Mouse (Mus musculus) forebrain, embryonic 14.5 days (tissue): ENCODE measurements around the gene Mettl23. TPM values are rescaled to one million over a fixed set of nuclear protein-coding genes. Genes with fewer than 3 reads are reported as not detected.
"Not testable (repeated sequence)": the region's sequence is repeated elsewhere in the genome, so short reads cannot be mapped to it uniquely, and the experiment has no call there.

Experiments
- ATAC-seq: fragments of 200-750 bp; cut with Nextera tagmentation; 2 replicates; pipeline ENCODE4 v1.8.0; 2017; ENCODE audit warnings: mild to moderate bottlenecking, moderate library complexity
- DNase-seq: peaks from one replicate; pipeline ENCODE4 v3.0.0-alpha.2; 2015; ENCODE audit warnings: low spot score
- H3K27ac ChIP-seq: fragments of 300-500 bp; sonication (generic); 2 replicates; pipeline ENCODE4 v1.5.1; 2014; ENCODE audit warnings: low read depth, mild to moderate bottlenecking, control low read depth, low read length, moderate library complexity
- H3K27me3 ChIP-seq: fragments of 300-500 bp; sonication (generic); replicated peaks from 2 replicates; pipeline ENCODE4 v1.6.1; 2014; ENCODE audit warnings: low read length, control low read depth, mixed read lengths; ENCODE audit not compliant: control insufficient read depth, insufficient read depth
- H3K36me3 ChIP-seq: fragments of 300-500 bp; sonication (generic); 2 replicates; pipeline ENCODE4 v1.6.1; 2014; ENCODE audit warnings: low read length, control low read depth; ENCODE audit not compliant: control insufficient read depth, insufficient read depth
- H3K4me1 ChIP-seq: fragments of 300-500 bp; sonication (generic); 2 replicates; pipeline ENCODE4 v1.6.1; 2014; ENCODE audit warnings: antibody characterized with exemption, low read length, control low read depth; ENCODE audit not compliant: control insufficient read depth, insufficient read depth
- H3K4me2 ChIP-seq: fragments of 300-500 bp; sonication (generic); 2 replicates; pipeline ENCODE4 v1.6.1; 2014; ENCODE audit warnings: mild to moderate bottlenecking, control low read depth, low read length
- H3K4me3 ChIP-seq: fragments of 300-500 bp; sonication (generic); 2 replicates; pipeline ENCODE4 v1.5.1; 2014; ENCODE audit warnings: low read depth, low read length, control low read depth
- H3K9ac ChIP-seq: fragments of 300-500 bp; sonication (generic); 2 replicates; pipeline ENCODE4 v1.6.1; 2014; ENCODE audit warnings: mild to moderate bottlenecking, low read length, control low read depth, moderate library complexity
- H3K9me3 ChIP-seq: fragments of 300-500 bp; sonication (generic); replicated peaks from 2 replicates; pipeline ENCODE4 v1.6.1; 2016; ENCODE audit warnings: low read length, control low read depth, mixed read lengths; ENCODE audit not compliant: control insufficient read depth
- WGBS: fragments of 180-500 bp; shearing (Covaris S2); extraction: QIAGEN DNeasy Blood & Tissue Kit; methylation state at CpG from one replicate; pipeline ENCODE4 v1.1.7; 2014; 5-methylcytosine and 5-hydroxymethylcytosine counted together
- polyA plus RNA-seq: library from polyadenylated mRNA; unstranded; fragments of >200 nt; fragmentation: Nextera tagmentation; extraction: Ambion mirVana; gene quantifications from 2 replicates; pipeline ENCODE4 v1.2.1, GENCODE M21; 2014

The Mettl23 gene
- polyA plus RNA-seq, 1 experiment from 2014 or later = 100 TPM

DNA sequence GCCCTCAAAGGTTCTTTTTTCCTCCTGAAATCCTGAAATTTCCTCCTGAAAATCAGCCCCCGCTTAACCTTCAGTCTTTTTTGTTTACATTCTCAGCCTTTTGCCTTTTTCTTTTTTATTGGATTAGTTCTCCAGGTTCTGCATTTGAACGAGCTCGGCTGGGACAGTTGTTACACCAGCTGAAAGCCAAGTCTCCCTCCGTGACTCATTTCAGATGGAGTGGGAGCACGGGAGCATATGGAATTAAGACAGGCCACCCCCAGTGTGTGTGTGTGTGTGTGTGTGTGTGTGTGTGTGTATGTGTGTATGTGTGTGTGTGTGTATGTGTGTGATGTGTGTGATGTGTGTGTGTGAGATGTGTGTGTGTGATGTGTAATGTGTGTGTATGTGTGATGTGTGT is 38.4 kb downstream of the Mettl23 start:
- H3K4me3 ChIP-seq = no peak overlapping the region
- DNase-seq = no peak
- H3K36me3 ChIP-seq = no peaks in the 10 kb centered on the region
- H3K27ac ChIP-seq = no peak overlapping the region
- H3K9me3 ChIP-seq = no peaks in the 10 kb centered on the region
- ATAC-seq = no peak
- no peak overlapping the region for H3K9ac ChIP-seq
- 53% methylated on average over 5 of the region's 5 CpGs for WGBS
- no peaks in the 10 kb centered on the region for H3K27me3 ChIP-seq
- H3K4me2 ChIP-seq = no peak overlapping the region
- H3K4me1 ChIP-seq = no peaks in the 10 kb centered on the region

DNA sequence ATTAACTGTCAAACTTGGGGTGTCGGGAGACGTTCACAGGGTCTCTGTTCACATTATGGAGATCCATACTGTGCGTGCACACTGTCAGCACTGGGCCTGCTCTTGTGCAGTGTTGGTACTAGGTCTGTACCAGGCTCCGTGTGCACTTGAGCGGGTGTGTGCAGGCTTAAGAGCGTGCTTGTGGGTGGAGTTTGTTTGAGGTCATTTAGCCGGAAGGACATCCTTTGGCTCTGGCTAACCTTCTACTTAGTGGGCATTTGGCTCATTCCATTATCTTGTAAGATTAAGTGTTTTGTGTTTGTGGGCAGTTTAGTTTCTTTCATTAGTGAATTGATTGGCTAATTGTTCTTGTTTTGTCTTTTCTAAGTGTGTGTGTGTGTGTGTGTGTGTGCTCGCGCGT is 39.4 kb downstream of the Mettl23 start:
- no peaks in the 10 kb centered on the region for H3K27me3 ChIP-seq
- ATAC-seq (no peak), DNase-seq (no peak)
- no peaks in the 10 kb centered on the region for H3K4me1 ChIP-seq
- no peak overlapping the region for H3K4me3 ChIP-seq
- no peak overlapping the region for H3K9ac ChIP-seq
- no peaks in the 10 kb centered on the region for H3K9me3 ChIP-seq
- no peak overlapping the region for H3K27ac ChIP-seq
- 75% methylated on average over 10 of the region's 10 CpGs for WGBS
- H3K4me2 ChIP-seq = no peak overlapping the region
- H3K36me3 ChIP-seq = no peaks in the 10 kb centered on the region

DNA sequence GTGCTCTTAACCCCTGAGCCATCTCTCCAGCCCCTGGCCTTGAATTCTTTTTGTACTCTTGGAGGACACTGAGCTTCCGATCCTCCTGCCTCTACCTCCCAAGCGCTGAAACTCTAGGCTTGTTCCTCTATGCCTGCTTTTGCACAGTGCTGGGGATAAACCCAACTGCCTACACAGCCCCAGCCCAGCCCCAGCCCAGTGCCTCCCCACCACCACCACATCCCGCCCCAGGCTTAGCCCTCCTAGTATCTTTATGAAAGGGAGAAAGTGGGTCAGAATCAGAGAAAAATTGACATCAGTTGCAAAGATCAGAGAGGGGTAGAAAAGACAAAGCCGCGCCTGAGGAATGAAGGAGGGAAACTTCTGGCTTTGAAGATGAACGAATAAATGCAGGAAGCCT is 41.0 kb downstream of the Mettl23 start:
- WGBS = 90% methylated on average over 6 of the region's 6 CpGs
- ATAC-seq (no peak), DNase-seq (no peak)
- H3K27ac ChIP-seq = no peak overlapping the region
- H3K4me1 ChIP-seq = no peaks in the 10 kb centered on the region
- no peaks in the 10 kb centered on the region for H3K36me3 ChIP-seq
- H3K9me3 ChIP-seq = no peaks in the 10 kb centered on the region
- H3K9ac ChIP-seq = no peak overlapping the region
- H3K4me3 ChIP-seq = no peak overlapping the region
- H3K27me3 ChIP-seq = no peaks in the 10 kb centered on the region
- H3K4me2 ChIP-seq = no peak overlapping the region

DNA sequence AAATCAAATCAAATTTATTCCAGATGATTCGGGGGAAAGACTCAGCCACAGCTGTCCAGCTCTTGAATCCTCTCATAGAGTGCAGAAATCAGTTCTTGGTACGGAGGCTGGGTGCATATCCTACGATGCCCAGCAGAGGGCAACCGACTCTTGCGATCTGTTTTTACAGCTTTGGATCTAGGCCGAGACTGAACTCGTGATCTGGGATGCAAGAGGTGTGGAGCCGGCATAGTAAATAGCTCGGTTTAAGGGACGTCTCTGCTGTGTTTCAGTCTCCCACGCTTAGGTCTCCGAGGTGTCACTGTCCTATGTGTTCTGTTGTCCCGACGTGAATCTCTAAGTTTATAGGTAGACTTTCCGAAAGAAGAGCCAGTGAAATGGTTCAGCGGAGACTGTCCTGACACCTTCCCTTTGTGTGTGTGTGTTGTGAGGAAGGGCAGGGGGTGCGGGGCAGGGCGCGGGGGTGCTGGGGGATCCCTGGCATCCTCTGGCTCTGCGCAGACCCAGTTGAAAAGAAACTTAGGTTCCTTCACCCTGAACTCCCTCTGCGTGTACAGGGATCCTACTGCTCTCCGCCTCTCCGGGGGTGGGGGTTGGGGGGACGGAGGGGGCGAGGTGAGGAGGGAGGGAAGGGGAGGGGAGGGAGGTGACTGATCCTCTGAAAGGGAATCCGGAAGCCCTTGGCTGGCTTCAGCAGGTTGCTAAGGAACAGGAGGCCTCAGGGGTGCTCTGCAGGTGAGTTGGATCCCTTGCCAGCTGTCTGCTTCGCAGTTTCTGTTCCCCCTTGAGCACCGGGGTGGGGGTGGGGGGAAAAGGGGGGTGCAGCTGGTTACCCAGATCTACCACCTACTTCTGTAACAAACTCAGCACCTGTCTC is 42.4 kb downstream of the Mettl23 start:
- Histone ChIP-seq H3K4me2 (peak overlapping the region; percentile 47), H3K4me1 (no peaks in the 10 kb centered on the region), H3K9ac (peak overlapping the region; percentile 46), H3K27me3 (no peaks in the 10 kb centered on the region), H3K36me3 (no peaks in the 10 kb centered on the region), H3K27ac (no peak overlapping the region), H3K9me3 (no peaks in the 10 kb centered on the region), H3K4me3 (peak overlapping the region; percentile 12)
- DNase-seq (peak; percentile 93), ATAC-seq (peak; percentile 69)
- 4% methylated on average over 27 of the region's 28 CpGs for WGBS

DNA sequence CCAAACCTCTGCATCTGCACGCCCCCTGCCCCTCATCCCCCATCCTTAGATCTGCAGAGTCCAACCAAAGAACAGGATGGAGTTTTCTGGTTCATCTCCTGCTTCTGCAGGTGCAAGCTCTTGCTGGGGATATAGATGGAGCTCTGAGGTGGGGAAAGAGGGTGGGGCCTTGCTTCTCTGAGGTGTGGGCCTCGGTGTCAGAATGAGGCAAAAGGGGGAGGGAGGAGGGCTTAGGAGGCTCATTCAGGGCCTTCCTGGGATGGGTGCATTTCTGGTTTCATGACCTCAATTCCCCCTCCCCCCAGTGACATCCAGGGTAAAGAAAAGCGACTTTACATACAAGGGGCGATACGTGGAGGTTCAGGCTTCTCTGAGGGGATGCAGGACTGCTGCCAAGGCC is 44.1 kb downstream of the Mettl23 start:
- WGBS = 61% methylated on average over 5 of the region's 5 CpGs

DNA sequence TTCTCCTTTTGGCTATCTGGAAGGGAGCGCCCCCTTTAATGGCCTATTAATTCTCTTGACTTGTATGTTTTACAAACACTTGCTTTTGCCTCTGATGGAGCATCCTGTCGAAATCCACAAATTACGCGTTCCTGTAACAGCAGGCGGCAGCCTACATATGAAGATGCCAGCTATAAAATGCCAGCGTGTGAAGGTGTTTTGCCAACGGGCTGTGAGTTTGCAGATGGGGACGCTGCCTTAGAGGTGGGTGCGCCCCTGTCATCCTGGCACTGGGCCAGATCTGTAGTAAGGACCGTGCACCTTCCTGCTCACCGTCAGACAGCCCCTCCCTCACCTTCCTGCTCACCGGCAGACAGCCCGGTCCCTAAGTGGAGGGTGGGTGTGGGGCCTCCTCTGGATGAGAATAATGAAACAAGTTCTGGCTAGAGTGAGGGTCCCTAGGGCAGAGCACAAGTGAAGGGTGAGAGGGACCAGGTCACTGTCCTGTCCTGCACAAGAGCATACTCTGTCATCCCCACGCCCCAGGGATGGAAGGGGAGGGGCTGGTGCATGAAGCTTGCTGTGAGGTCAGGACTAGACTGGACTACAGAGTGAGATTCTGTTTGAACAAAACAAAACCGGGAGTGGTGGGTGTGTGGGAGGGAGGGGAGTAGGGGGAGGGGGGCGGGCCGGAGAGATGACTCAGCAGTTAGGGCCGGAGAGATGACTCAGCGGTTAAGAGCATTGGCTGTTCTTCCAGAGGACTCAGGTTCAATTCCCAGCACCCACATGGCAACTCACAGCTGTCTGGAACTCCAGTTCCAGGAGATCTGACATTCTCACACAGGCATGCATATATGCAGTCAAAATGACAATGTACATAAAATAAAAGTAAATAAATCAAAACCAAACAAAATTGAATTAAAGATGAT is 50.7 kb downstream of the Mettl23 start:
- H3K4me3 ChIP-seq = no peak overlapping the region
- no peak overlapping the region for H3K4me2 ChIP-seq
- ATAC-seq = no peak
- H3K27me3 ChIP-seq = no peaks in the 10 kb centered on the region
- H3K36me3 ChIP-seq = no peaks in the 10 kb centered on the region
- DNase-seq = peak; percentile 49
- no peaks in the 10 kb centered on the region for H3K4me1 ChIP-seq
- WGBS = 68% methylated on average over 19 of the region's 19 CpGs
- H3K27ac ChIP-seq = no peak overlapping the region
- no peaks in the 10 kb centered on the region for H3K9me3 ChIP-seq
- no peak overlapping the region for H3K9ac ChIP-seq

More for the DNA sequence above, 44.1 kb downstream of the Mettl23 start:
- Histone ChIP-seq H3K9me3 (no peaks in the 10 kb centered on the region), H3K4me3 (no peak overlapping the region), H3K36me3 (no peaks in the 10 kb centered on the region), H3K27me3 (no peaks in the 10 kb centered on the region), H3K4me1 (no peaks in the 10 kb centered on the region), H3K9ac (no peak overlapping the region), H3K4me2 (no peak overlapping the region), H3K27ac (no peak overlapping the region)
- no peak for ATAC-seq
- DNase-seq = no peak

DNA sequence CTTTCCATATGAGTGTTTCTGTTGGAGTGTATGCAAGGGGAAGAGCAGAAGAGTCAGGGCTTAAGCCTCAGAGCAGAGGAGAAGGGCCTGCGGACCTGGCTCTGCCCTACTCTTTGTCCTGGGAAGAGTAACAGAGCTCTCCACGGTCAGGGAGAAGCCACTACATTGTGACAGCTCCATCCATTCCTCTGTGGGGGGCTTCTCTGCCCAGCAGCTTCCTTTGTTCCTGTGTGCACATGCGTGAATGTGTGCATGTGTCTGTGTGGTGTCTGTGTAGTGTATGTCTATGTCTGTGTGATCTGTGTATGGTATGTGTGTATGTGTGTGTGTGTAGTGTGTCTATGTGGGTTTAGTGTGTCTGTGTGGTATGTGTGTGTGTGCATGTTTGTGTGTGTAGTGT is 52.3 kb downstream of the Mettl23 start:
- Histone ChIP-seq H3K27me3 (no peaks in the 10 kb centered on the region), H3K4me3 (no peak overlapping the region), H3K9ac (no peak overlapping the region), H3K9me3 (no peaks in the 10 kb centered on the region), H3K4me2 (no peak overlapping the region), H3K36me3 (no peaks in the 10 kb centered on the region), H3K4me1 (no peaks in the 10 kb centered on the region), H3K27ac (no peak overlapping the region)
- no peak for ATAC-seq
- 56% methylated on average over 3 of the region's 3 CpGs for WGBS
- no peak for DNase-seq

DNA sequence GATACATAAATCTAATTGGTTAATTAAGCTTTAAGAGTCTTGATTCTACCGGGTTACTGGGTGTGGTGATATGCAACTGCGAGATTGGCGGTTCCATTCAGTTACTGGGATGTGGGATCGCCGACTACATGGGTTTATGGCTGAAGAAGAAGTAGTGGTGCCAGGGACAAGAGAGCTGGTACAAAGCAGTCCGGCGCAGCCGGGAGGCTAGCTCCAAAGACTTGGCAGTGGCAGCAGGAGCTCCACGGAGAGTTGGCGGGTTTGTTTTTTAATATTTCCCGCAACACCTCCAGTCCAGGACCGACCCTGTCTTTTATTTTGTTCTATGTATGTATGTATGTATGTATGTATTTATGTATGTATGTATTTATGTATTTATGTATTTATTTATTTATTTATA is 56.2 kb downstream of the Mettl23 start:
- H3K9ac ChIP-seq = no peak overlapping the region
- no peak overlapping the region for H3K27ac ChIP-seq
- 88% methylated on average over 12 of the region's 12 CpGs for WGBS
- no peak for ATAC-seq
- H3K4me3 ChIP-seq = no peak overlapping the region
- H3K36me3 ChIP-seq = no peaks in the 10 kb centered on the region
- DNase-seq = no peak
- H3K27me3 ChIP-seq = no peaks in the 10 kb centered on the region
- no peaks in the 10 kb centered on the region for H3K9me3 ChIP-seq
- H3K4me1 ChIP-seq = no peaks in the 10 kb centered on the region
- no peak overlapping the region for H3K4me2 ChIP-seq

DNA sequence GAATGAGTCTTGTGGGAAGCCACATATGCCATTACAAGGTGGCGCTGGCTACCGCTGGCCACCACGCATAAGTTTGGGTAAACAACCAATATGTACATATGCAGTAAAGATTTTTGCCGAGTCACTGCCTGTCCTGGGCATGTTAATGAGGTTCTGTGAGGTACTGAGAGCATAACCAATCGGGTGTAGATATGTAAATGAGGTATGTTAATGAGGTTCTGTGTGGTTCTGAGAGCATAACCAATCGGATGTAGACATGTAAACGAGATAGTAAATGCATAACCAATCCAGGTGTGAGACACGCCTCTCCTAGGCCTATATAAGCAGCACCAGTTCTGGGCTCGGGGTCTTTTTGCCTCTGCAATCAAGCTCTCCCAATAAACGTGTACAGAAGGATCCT is 59.5 kb downstream of the Mettl23 start:
- not testable (repeated sequence) for H3K27me3 ChIP-seq, H3K27ac ChIP-seq, H3K4me2 ChIP-seq, H3K36me3 ChIP-seq, H3K9ac ChIP-seq, DNase-seq, ATAC-seq, H3K4me3 ChIP-seq, H3K4me1 ChIP-seq, H3K9me3 ChIP-seq
- WGBS = 89% methylated on average over 10 of the region's 10 CpGs
